In the genomic region with DNA sequence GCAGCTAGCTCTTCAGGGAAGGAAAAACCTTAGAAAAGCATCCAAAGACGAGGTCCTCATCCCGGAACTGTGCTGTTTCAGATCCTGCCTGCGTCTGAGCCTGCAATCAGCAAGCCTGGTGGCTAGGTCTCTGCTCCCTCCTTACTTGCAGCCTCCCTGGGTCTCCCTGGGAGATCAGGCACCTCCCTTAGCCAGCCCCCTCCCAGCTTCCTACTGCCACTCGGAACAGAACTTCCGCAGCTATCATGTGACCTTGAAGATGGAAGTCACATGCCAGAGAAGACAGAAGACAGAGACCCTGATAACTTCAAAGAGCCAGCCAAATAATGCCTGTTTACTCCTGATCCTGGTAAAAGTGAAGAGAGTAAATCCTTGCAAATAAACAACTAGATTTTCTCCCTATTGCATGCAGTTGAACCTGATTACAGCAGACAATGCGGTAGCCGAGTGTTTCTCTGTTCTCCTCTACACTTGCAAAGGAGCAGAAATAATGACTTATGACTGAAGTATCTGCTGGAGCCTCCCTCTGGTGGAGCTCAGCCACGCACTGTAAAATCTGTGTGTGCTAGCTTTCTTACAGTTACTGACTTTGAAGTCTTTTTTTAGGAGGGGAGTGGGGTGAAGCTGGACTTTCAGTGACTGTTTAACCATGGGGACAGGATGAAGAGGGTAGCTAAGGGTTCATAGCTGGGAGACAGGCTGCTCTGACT, we compare ENCODE assay signal across 8 mouse cellular contexts. TPM values are rescaled to one million over a fixed set of nuclear protein-coding genes. Genes with fewer than 3 reads are reported as not detected.
DNase-seq lines count a peak whose midpoint lies in the region.

No protein-coding gene starts in this region.

- DNase-seq in layer of hippocampus, adult 9-11 months = peak; percentile 70
- no peak for DNase-seq in layer of hippocampus, adult 9-10 months (ENCODE audit: low spot score)
- peak; percentile 41 for DNase-seq in Muller cell, postnatal 12 days (ENCODE audit: inconsistent ontology term)
- peak; percentile 68 to 84 for DNase-seq in heart, adult 18-20 months
- peak; percentile 28 to 62 for DNase-seq in kidney, postnatal 25 days
- no peak for DNase-seq in natural killer cell, adult 2 months (ENCODE audit: low spot score in 2 of 2)
- DNase-seq in cerebellum, postnatal 4 days (ENCODE audit: low spot score in 2 of 2) = no peak

- H3K27me3 ChIP-seq in megakaryocyte, embryonic 14.5 days (replicated peaks) = no peaks in the 10 kb centered on the region

- H3K4me1 ChIP-seq in megakaryocyte, embryonic 14.5 days = peaks cover 72% of the 10 kb centered on the region

- H3K9me3 ChIP-seq in megakaryocyte, embryonic 14.5 days = no peaks in the 10 kb centered on the region

- peak overlapping the region; percentile 84 for H3K4me3 ChIP-seq in megakaryocyte, embryonic 14.5 days (replicated peaks)

- no peaks in the 10 kb centered on the region for H3K36me3 ChIP-seq in megakaryocyte, embryonic 14.5 days (replicated peaks; ENCODE audit: low read length)

RNA-seq across cellular contexts. Expression of a gene that starts 22.7 kb away (rescaled TPM):
- total RNA-seq in heart, adult 18-20 months (2021) = 10 to 100 TPM; 90.9 to 94.5 TPM
- polyA plus RNA-seq in megakaryocyte, embryonic 14.5 days (2012; ENCODE audit: insufficient read depth, low replicate concordance) = 11.4 and 14.3 TPM in 2 replicates

Comparison
In these comparisons a context has a peak if more than half of its experiments do, and no peak if none do; other contexts are left out.
1. DNase-seq: peak in layer of hippocampus, adult 9-11 months (single experiment), Muller cell, postnatal 12 days (single experiment), heart, adult 18-20 months (2 of 2) and kidney, postnatal 25 days (2 of 2); none in layer of hippocampus, adult 9-10 months (single experiment), natural killer cell, adult 2 months (0 of 2) and cerebellum, postnatal 4 days (0 of 2).